Mouse (Mus musculus) megakaryocyte progenitor cell, adult 5-6 weeks (primary cell): ENCODE measurements around the gene Gm21698. TPM values are rescaled to one million over a fixed set of nuclear protein-coding genes. Genes with fewer than 3 reads are reported as not detected.
"Not testable (repeated sequence)": the region's sequence is repeated elsewhere in the genome, so short reads cannot be mapped to it uniquely, and the experiment has no call there.

ENCODE experiments used
- ATAC-seq: replicated peaks from 2 replicates; pipeline ENCODE4 v1.8.0; 2016; ENCODE audit warnings: mild to moderate bottlenecking, moderate TSS enrichment, inconsistent platforms; ENCODE audit not compliant: poor library complexity
- total RNA-seq, 2 experiments: library from RNA; stranded (forward) in 1 of 2; stranded (reverse) in 1 of 2; fragments of 157-497, 149-512 nt in 1 of 2; fragments of 200-1000 nt in 1 of 2; gene quantifications; 2 replicates each; pipeline versions ENCODE4 v1.2.3 to v1.2.4; 2015 to 2017

Gm21698 gene
- total RNA-seq (2015) (not detected in 2 replicates), total RNA-seq (2017) (not detected in 2 replicates)

DNA sequence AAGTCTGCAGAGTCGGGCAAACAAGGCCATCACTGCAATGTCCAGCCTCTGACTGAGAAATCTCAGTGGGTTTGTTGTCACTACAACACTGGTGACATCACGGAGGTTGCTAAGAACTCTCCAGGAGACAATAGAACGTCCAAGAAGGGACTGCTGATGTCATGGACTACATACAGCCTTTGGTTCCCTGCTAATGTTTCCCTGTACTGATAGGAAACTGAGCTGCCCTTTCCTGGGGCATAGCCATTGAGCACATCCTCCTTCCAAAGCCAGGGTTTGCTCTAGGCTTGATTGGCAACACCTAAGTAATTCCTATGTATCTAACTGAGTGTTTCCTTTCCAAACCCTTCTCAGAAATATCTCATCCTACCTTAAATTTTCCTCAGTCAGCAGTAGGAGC, at the start of gene Gm21698:
Gm21698 (minus strand) TSS at position 101 of the 400 bp plus-strand sequence.
- not testable (repeated sequence) for ATAC-seq

DNA sequence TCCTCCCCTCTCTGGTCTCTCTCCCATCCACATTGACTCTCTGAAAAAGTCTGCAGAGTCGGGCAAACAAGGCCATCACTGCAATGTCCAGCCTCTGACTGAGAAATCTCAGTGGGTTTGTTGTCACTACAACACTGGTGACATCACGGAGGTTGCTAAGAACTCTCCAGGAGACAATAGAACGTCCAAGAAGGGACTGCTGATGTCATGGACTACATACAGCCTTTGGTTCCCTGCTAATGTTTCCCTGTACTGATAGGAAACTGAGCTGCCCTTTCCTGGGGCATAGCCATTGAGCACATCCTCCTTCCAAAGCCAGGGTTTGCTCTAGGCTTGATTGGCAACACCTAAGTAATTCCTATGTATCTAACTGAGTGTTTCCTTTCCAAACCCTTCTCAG, 34.4 kb upstream of the Gm21698 start, which contains the start of gene Gm5862:
Gm5862 (minus strand) TSS at position 101 of the 400 bp plus-strand sequence.
- not testable (repeated sequence) for ATAC-seq

DNA sequence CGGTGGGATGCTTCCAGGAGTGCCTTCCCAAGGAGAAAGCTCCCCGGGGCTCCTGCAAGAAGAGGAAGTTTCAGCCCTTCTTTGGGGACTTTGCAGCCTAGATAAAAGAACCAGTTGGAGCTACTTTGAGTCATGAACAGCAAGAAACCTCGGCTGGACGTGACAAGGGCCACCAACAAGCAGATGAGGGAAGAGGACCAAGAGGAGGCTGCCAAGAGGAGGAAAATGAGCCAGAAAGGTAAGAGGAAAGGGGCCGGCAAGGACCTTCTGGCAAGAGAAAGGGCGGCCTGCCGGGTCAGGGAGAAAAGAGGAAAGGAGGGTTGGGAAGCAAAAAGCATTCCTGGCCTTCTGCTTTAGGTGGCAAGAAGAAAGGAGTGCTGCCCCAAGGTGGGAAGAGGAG, 19.2 kb upstream of the Gm21698 start:
- ATAC-seq, result not testable (repeated sequence)

- ATAC-seq, result not testable (repeated sequence)
Measured at GRCm38 (mm10) chr5:26006937-26007695, 18.7 kb upstream of the Gm21698 start.

DNA sequence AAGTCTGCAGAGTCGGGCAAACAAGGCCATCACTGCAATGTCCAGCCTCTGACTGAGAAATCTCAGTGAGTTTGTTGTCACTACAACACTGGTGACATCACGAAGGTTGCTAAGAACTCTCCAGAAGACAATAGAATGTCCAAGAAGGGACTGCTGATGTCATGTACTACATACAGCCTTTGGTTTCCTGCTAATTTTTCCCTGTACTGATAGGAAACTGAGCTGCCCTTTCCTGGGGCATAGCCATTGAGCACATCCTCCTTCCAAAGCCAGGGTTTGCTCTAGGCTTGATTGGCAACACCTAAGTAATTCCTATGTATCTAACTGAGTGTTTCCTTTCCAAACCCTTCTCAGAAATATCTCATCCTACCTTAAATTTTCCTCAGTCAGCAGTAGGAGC, 16.2 kb upstream of the Gm21698 start, which contains the start of gene Gm1979:
Gm1979 (minus strand) TSS at position 101 of the 400 bp plus-strand sequence.
- ATAC-seq, result not testable (repeated sequence)

DNA sequence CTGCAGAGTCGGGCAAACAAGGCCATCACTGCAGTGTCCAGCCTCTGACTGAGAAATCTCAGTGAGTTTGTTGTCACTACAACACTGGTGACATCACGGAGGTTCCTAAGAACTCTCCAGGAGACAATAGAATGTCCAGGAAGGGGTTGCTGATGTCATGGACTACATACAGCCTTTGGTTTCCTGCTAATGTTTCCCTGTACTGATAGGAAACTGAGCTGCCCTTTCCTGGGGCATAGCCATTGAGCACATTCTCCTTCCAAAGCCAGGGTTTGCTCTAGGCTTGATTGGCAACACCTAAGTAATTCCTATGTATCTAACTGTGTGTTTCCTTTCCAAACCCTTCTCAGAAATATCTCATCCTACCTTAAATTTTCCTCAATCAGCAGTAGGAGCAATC, 15.9 kb downstream of the Gm21698 start, which contains the start of gene Gm21680:
Gm21680 (minus strand) TSS at position 101 of the 400 bp plus-strand sequence.
- not testable (repeated sequence) for ATAC-seq

DNA sequence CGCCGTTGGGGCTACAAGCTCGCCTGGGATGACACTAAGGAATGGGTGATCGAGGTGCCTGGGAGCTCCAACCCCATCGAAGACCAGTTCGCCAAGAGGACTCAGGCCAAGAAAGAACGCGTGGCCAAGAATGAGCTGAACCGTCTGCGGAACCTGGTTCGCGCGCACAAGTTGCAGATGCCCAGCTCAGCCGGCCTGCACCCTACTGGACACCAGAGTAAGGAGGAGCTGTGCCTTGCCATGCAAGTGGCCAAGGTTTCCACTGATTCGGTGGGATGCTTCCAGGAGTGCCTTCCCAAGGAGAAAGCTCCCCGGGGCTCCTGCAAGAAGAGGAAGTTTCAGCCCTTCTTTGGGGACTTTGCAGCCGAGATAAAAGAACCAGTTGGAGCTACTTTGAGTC, 31.4 kb downstream of the Gm21698 start:
- not testable (repeated sequence) for ATAC-seq

DNA sequence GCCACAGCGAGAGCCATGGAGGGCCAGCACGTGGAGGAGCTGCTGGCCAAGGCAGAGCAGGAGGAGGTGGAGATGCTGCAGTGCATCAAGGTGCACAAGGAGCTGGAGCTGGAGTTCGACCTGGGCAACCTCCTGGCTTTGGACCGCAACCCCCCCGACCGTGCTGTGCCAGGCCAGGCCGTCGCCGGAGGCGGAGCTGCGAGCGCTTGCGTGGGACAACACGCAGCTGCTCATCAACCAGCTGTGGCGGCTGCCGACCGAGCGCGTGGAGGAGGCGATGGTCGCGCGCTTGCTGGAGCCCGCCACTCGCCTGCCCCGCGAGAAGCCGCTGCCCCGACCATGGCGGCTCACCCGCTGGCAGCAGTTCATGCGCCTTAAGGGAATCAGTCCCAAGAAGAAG, 31.8 kb downstream of the Gm21698 start:
- ATAC-seq, result not testable (repeated sequence)

- ATAC-seq, result not testable (repeated sequence)
Measured at GRCm38 (mm10) chr5:25954317-25954716, 34.1 kb downstream of the Gm21698 start, which contains the start of gene Gm21671. Gene Gm21671 (minus strand): TSS chr5:25954417.

DNA sequence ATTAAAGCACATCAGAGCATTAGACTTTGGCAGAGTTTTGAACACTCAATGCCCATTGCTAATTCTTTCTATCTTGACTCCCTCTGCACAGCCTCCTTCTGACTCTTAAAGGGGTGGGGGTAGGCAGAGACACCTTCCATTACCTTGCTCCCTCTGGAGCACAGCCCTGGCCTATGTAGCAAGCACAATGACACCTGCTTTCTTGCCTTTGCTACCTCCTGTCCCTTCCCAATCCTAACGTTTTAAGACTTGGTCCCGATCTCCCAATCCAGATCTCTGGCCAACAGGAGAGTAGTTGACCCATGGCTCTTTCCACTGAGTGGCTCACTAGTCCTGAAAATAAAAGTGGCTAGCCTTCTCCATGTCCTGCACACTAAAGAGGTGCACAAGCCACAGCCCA, 43.1 kb downstream of the Gm21698 start:
- ATAC-seq, result not testable (repeated sequence)

GRCm38 (mm10) chr5:25942281-25942680, 46.2 kb downstream of the Gm21698 start, which contains the start of gene Gm21663:
Gene Gm21663 (minus strand): TSS chr5:25942381.
- ATAC-seq, result not testable (repeated sequence)

Other genes starting within 250 kb of the Gm21698 start
- 0.78 TPM in 1 of 2 replicates, not detected in the other for gene Actr3b, start 228.7 kb downstream of the Gm21698 start, total RNA-seq (2015)
- 0.14 and 0.54 TPM in 2 replicates for gene Actr3b, start 228.7 kb downstream of the Gm21698 start, total RNA-seq (2017)
- gene Gm21663, start 46.3 kb downstream of the Gm21698 start, total RNA-seq (2015), result not detected in 2 replicates
- gene Gm21663, start 46.3 kb downstream of the Gm21698 start, total RNA-seq (2017), result not detected in 2 replicates
- gene Gm21671, start 34.2 kb downstream of the Gm21698 start, total RNA-seq (2015), result not detected in 2 replicates
- not detected in 2 replicates for gene Gm21671, start 34.2 kb downstream of the Gm21698 start, total RNA-seq (2017)
- not detected in 2 replicates for gene Gm21680, start 16.0 kb downstream of the Gm21698 start, total RNA-seq (2015)
- gene Gm21680, start 16.0 kb downstream of the Gm21698 start, total RNA-seq (2017), result not detected in 2 replicates
- not detected in 2 replicates for gene Gm1979, start 16.1 kb upstream of the Gm21698 start, total RNA-seq (2015)
- not detected in 2 replicates for gene Gm1979, start 16.1 kb upstream of the Gm21698 start, total RNA-seq (2017)
- gene Gm5862, start 34.3 kb upstream of the Gm21698 start, total RNA-seq (2015), result not detected in 2 replicates
- gene Gm5862, start 34.3 kb upstream of the Gm21698 start, total RNA-seq (2017), result not detected in 2 replicates
- gene Speer4a, start 50.9 kb upstream of the Gm21698 start, total RNA-seq (2015), result not detected in 2 replicates
- gene Speer4a, start 50.9 kb upstream of the Gm21698 start, total RNA-seq (2017), result not detected in 2 replicates
- not detected in 2 replicates for gene Gm7347, start 69.9 kb upstream of the Gm21698 start, total RNA-seq (2015)
- not detected in 2 replicates for gene Gm7347, start 69.9 kb upstream of the Gm21698 start, total RNA-seq (2017)
- gene Gm10471, start 100.6 kb upstream of the Gm21698 start, total RNA-seq (2015), result not detected in 2 replicates
- gene Gm10471, start 100.6 kb upstream of the Gm21698 start, total RNA-seq (2017), result not detected in 2 replicates
- not detected in 2 replicates for gene 5031410I06Rik, start 116.7 kb upstream of the Gm21698 start, total RNA-seq (2015)
- not detected in 2 replicates for gene 5031410I06Rik, start 116.7 kb upstream of the Gm21698 start, total RNA-seq (2017)
- not detected in 2 replicates for gene Gm10220, start 132.8 kb upstream of the Gm21698 start, total RNA-seq (2015)
- not detected in 2 replicates for gene Gm10220, start 132.8 kb upstream of the Gm21698 start, total RNA-seq (2017)